Mouse (Mus musculus): ENCODE data around the gene Asah2. TPM values are rescaled to one million over a fixed set of nuclear protein-coding genes. Genes with fewer than 3 reads are reported as not detected.

Asah2 gene
- polyA plus RNA-seq, 1 experiment from 2014 or later: 2.4 TPM

DNA sequence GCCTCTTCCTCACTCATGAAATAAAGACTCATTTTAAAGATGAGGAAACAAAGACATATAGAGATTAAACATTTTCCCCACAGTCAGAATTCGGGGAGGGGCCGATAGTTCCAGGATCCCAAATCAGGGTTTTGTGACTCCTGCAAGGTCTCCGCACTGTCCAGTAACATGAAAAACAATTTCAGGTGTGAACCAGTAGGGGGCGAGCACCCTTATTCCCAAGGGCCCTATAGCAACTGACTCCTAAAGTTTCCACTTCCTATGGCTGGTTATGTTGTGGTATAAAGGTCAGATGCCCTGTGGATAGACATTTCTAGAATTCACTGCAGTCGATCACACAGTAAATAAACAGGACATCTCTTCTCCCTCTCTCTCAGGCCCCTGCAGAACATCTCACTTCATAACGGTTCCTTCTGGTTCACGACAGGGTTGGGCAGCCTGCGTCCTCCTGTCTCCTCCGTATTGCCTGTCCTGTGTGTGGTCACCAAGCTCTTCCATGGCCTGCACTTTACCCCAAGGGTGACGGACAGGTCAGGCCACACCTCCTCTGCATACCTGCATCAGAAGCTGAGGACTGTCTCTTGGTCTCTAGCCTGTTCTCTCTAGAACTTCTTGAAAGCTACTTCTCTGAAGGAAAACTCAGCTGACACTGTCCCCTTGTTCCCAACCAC lies 19.3 kb upstream of the Asah2 start:
- H3K9ac ChIP-seq: no peak overlapping the region
- 72% methylated on average over 10 of the region's 10 CpGs for WGBS
- H3K4me1 ChIP-seq (replicated peaks): no peaks in the 10 kb centered on the region
- H3K4me2 ChIP-seq: no peak overlapping the region
- no peak overlapping the region for H3K27ac ChIP-seq
- peaks cover 7% of the 10 kb centered on the region; the same call in 1 of the 2 replicates for H3K36me3 ChIP-seq
- no peaks in the 10 kb centered on the region for H3K9me3 ChIP-seq (replicated peaks)
- no peaks in the 10 kb centered on the region for H3K27me3 ChIP-seq
- ATAC-seq (replicated peaks; ENCODE audit: insufficient number of reproducible peaks, insufficient read depth, low FRiP score, low read depth): no peak
- no peak overlapping the region for H3K4me3 ChIP-seq

DNA sequence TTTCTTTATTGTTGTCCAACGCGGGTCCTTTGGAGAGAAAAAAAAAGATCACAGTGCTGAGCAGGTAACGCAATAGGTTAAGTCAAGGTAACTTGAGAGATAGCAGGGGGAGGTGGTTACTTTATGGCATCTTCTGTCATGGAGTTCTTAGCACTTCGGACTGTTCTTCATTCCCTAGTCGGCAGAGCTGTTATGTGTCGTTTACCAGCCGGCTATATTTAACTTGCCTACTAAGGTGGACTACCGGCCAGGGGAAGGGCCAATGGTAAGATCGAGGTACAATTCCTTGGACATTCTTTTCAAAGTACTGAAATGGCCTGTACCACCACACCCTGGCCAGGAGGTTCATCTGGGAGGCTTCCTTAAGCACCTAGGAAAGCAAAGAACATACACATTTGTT lies 16.1 kb upstream of the Asah2 start:
- no peaks in the 10 kb centered on the region for H3K4me1 ChIP-seq (replicated peaks)
- no peak overlapping the region for H3K4me2 ChIP-seq
- ATAC-seq (replicated peaks; ENCODE audit: insufficient number of reproducible peaks, insufficient read depth, low FRiP score, low read depth): no peak
- no peak overlapping the region for H3K4me3 ChIP-seq
- H3K27me3 ChIP-seq: no peaks in the 10 kb centered on the region
- 76% methylated on average over 9 of the region's 9 CpGs for WGBS
- H3K9ac ChIP-seq: no peak overlapping the region
- no peak overlapping the region for H3K27ac ChIP-seq
- H3K36me3 ChIP-seq: peaks cover 14% of the 10 kb centered on the region; the same call in 1 of the 2 replicates
- no peaks in the 10 kb centered on the region for H3K9me3 ChIP-seq (replicated peaks)

DNA sequence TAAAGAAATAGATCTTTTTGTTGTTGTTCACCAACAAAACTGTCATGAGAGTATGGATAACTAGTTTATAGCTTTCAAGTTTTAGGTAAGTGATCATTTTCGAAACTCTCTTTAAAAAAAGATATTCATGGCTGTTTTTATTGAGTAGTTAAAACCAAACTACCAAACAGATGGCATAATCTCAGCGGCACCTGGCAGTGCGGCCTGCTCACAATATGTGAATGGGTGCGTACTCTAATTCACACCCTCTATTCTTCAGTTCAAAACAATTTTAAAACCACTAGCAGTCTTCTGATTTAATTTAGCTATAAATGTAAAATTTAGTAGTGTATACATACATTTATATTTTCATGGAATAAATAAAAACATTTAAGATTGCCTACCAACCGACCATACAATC lies 15.2 kb upstream of the Asah2 start:
- Histone ChIP-seq H3K9ac (no peak overlapping the region), H3K27me3 (no peaks in the 10 kb centered on the region), H3K9me3 (replicated peaks) (no peaks in the 10 kb centered on the region), H3K4me3 (no peak overlapping the region), H3K36me3 (peaks cover 14% of the 10 kb centered on the region; the same call in 1 of the 2 replicates), H3K27ac (no peak overlapping the region), H3K4me1 (replicated peaks) (no peaks in the 10 kb centered on the region), H3K4me2 (no peak overlapping the region)
- 94% methylated on average over 5 of the region's 5 CpGs for WGBS
- ATAC-seq (replicated peaks; ENCODE audit: insufficient number of reproducible peaks, insufficient read depth, low FRiP score, low read depth): no peak

DNA sequence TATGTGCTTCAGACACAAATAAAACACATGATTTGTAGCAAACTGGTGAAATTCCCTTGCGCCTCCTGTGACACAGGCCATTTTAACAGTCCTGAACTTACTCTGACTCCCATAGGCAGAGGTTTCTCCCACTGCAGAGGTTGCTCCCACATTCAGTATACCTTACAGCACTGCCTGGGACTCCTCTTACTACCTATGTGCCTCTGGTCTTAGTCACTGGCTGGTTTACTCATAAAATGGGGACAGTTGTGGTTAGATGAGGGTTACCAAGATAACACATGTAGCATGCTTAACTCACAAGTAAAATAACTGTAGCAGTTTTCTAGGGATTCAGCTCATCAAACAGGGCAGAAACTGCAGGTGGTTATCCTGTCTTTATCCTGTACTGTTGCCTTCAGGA lies 12.8 kb upstream of the Asah2 start:
- Histone ChIP-seq H3K27ac (no peak overlapping the region), H3K36me3 (peaks cover 14% of the 10 kb centered on the region; the same call in 1 of the 2 replicates), H3K4me1 (replicated peaks) (no peaks in the 10 kb centered on the region), H3K4me3 (no peak overlapping the region), H3K4me2 (no peak overlapping the region), H3K9me3 (replicated peaks) (no peaks in the 10 kb centered on the region), H3K9ac (no peak overlapping the region), H3K27me3 (no peaks in the 10 kb centered on the region)
- ATAC-seq (replicated peaks; ENCODE audit: insufficient number of reproducible peaks, insufficient read depth, low FRiP score, low read depth): no peak
- WGBS: 96% methylated on average over 1 of the region's 1 CpGs

DNA sequence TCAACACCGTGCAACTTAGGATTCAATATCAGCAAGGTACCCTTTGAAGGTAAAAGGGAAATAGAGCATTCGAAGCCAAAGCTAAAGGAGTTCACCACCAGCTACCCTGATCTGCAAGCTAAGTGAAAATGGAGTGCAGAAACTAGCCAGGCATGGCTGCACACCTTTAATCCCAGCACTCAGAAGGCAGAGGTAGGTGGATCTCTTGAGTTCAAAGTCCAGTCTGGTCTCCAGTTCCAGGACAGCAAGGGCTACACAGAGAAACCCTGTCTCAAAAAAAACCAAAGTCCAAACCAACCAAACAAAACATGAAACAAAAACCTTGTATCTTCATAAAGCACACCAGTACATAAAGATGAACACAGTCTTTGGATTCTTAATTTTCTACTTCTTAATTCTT lies 11.7 kb upstream of the Asah2 start:
- no peaks in the 10 kb centered on the region for H3K4me1 ChIP-seq (replicated peaks)
- H3K27me3 ChIP-seq: no peaks in the 10 kb centered on the region
- H3K36me3 ChIP-seq: peaks cover 11% of the 10 kb centered on the region; the same call in 1 of the 2 replicates
- H3K4me2 ChIP-seq: no peak overlapping the region
- H3K27ac ChIP-seq: no peak overlapping the region
- no peak overlapping the region for H3K4me3 ChIP-seq
- 88% methylated on average over 2 of the region's 2 CpGs for WGBS
- H3K9ac ChIP-seq: no peak overlapping the region
- ATAC-seq (replicated peaks; ENCODE audit: insufficient number of reproducible peaks, insufficient read depth, low FRiP score, low read depth): no peak
- H3K9me3 ChIP-seq (replicated peaks): no peaks in the 10 kb centered on the region

DNA sequence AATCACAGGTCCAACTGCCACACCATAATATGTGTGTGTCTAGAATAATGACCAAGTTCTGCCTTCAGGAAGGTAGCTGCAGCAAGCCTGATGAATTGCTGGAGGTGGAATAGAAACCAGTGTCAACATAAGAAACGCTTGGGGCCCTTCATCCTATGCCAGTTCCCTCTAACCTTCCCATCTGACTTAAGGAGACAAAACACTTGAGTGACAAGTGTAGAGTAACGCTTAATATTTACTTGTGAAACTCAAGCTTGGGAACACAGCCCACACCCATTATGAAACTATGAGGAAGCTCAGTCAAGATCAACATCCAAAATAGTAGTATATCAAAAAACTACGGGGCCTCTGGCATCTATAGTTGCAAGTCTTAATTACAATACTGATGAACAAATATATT lies 10.5 kb upstream of the Asah2 start:
- Histone ChIP-seq H3K36me3 (peaks cover 8% of the 10 kb centered on the region; the same call in 1 of the 2 replicates), H3K4me1 (replicated peaks) (no peaks in the 10 kb centered on the region), H3K4me3 (no peak overlapping the region), H3K27ac (no peak overlapping the region), H3K9me3 (replicated peaks) (no peaks in the 10 kb centered on the region), H3K4me2 (no peak overlapping the region), H3K27me3 (no peaks in the 10 kb centered on the region), H3K9ac (no peak overlapping the region)
- 85% methylated on average over 3 of the region's 3 CpGs for WGBS
- no peak for ATAC-seq (replicated peaks; ENCODE audit: insufficient number of reproducible peaks, insufficient read depth, low FRiP score, low read depth)

DNA sequence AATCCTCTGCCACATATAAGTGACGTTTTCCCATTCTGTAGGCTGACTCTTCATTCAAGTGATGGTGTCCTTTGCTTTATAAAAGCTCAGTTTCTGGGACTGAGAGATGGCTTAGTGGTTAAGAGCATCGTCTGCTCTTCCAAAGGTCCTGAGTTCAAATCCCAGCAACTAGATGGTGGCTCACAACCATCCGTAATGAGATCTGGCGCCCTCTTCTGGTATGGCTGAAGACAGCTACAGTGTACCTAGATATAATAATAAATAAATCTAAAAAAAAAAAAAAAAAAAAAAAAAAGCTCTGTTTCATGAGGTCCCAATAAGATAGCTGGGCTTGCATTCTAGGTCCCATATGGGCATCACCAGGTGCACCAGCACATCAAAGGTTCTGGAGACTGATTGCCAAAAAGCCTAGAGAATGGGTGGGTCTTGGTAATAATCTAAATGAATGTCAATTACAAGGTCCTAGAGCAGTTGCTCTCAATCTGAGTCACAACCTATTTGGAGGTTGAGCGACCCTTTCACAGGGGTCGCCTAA lies 9.5 kb upstream of the Asah2 start:
- peaks cover 8% of the 10 kb centered on the region; the same call in 1 of the 2 replicates for H3K36me3 ChIP-seq
- H3K9ac ChIP-seq: no peak overlapping the region
- no peak overlapping the region for H3K4me2 ChIP-seq
- no peak overlapping the region for H3K27ac ChIP-seq
- no peak overlapping the region for H3K4me3 ChIP-seq
- H3K9me3 ChIP-seq (replicated peaks): no peaks in the 10 kb centered on the region
- no peaks in the 10 kb centered on the region for H3K27me3 ChIP-seq
- H3K4me1 ChIP-seq (replicated peaks): no peaks in the 10 kb centered on the region
- no peak for ATAC-seq (replicated peaks; ENCODE audit: insufficient number of reproducible peaks, insufficient read depth, low FRiP score, low read depth)
- WGBS: 81% methylated on average over 6 of the region's 6 CpGs

DNA sequence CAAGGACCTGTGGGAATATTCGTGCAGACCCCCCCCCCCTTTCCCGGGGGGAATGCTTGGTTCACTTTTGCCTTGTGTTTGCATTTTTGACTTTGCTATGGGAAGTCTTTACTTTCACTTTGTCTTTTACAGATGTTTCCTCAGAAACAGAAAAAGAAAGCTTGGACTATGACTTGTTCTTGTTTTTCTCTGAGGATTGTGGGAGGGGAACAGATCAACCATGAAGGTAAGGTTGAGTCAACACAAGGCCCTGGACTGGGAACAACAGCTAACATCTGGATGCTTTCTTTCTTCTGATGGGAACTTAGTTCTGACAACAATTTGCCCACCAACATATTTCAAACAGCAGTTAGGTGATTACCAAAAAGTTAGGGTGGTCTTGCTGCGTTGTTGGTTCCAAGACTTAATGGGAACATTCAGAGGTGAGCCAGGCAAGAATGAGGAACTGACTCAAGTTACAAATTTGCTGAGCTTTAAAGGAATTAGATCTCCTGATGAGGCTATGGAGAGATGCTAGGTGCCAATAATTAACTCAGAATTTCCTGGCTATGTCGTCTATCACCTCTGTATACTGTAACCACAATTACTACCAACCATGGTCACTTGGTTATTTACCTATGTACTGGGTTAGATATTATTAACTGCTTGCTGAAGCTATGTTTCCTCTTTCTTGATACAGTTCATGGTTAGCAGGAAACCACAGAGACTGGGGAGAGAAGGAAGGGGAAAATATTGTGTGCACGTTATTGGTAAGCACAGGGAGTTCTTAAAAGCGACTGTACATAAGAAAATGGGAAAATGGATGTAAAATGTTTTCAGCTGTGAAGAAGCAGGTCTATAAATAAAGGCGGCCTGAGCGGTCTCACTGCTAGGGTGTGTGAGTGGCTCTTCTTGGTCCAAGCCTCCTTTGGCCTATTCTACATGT lies 4.1 kb upstream of the Asah2 start:
- H3K36me3 ChIP-seq: no peaks in the 10 kb centered on the region
- no peak overlapping the region for H3K9ac ChIP-seq
- ATAC-seq (replicated peaks; ENCODE audit: insufficient number of reproducible peaks, insufficient read depth, low FRiP score, low read depth): no peak
- peaks cover 13% of the 10 kb centered on the region for H3K4me1 ChIP-seq (replicated peaks)
- H3K4me2 ChIP-seq: no peak overlapping the region
- no peaks in the 10 kb centered on the region for H3K27me3 ChIP-seq
- WGBS: 70% methylated on average over 8 of the region's 8 CpGs
- no peak overlapping the region for H3K4me3 ChIP-seq
- no peak overlapping the region for H3K27ac ChIP-seq
- H3K9me3 ChIP-seq (replicated peaks): no peaks in the 10 kb centered on the region

DNA sequence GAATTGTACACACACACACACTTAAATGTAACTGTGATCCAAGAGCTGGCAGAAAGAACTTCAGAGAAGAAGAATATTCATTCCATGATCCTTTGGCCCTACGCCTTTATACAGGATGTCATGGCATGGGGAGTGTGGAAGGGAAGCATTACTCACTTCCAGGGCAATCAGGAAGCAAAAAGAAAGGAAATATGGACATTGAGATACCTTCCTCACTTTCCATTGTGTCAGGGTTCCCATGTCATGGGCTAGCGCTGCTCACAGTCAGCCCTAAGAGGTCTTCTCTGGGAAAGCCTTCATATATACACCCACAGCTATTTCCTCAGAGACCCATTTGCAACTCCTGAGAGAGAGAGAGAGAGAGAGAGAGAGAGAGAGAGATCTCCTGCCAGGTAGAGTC lies 1.3 kb downstream of the Asah2 start:
- Histone ChIP-seq H3K4me3 (peak overlapping the region; percentile 71), H3K4me1 (replicated peaks) (peaks cover 27% of the 10 kb centered on the region), H3K9ac (no peak overlapping the region), H3K9me3 (replicated peaks) (no peaks in the 10 kb centered on the region), H3K27ac (peak overlapping the region; percentile 98), H3K36me3 (no peaks in the 10 kb centered on the region), H3K4me2 (peak overlapping the region; percentile 59), H3K27me3 (no peaks in the 10 kb centered on the region)
- WGBS: 72% methylated on average over 2 of the region's 2 CpGs
- ATAC-seq (replicated peaks; ENCODE audit: insufficient number of reproducible peaks, insufficient read depth, low FRiP score, low read depth): peak; percentile 56

DNA sequence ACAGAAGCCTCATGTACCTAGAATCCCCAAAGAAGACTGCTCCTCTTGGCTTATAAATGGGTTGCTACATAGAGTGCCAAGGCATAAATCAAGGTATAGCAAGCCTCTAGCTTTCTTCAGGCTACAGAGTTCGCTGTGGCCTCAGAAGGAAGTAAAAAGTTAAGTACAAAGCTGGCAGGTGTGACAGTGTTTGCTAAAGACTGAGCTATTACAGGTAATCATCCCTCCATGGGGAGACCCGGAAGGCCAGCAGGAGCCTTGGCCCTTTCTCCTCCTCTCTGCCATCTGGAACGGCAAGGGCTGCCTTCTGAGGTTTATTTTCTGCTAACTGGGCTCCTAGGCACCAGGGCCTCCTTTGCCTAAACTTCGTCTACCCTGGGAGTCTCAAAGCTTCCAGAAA lies 3.8 kb downstream of the Asah2 start:
- no peak overlapping the region for H3K9ac ChIP-seq
- H3K36me3 ChIP-seq: no peaks in the 10 kb centered on the region
- 74% methylated on average over 4 of the region's 4 CpGs for WGBS

DNA sequence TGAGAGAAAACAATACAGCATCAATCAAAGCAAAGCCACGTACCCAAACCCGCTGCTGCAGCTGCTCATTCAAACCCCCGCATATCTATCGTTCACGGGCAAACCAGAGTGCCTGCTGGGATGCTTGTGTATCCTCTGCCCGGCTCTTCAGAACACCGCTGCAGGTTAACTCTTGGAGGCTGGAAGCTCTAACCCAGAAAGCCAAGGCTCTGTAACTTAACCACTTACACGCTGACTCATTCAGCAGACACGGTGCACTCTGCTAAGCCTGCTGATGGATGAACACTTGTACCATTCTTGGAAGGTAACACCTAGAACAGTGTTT lies 5.1 kb downstream of the Asah2 start:
- Histone ChIP-seq H3K27me3 (no peaks in the 10 kb centered on the region), H3K36me3 (no peaks in the 10 kb centered on the region), H3K9ac (no peak overlapping the region), H3K9me3 (replicated peaks) (no peaks in the 10 kb centered on the region), H3K4me2 (peak overlapping the region; percentile 42), H3K27ac (no peak overlapping the region), H3K4me3 (peak overlapping the region; percentile 19), H3K4me1 (replicated peaks) (peaks cover 17% of the 10 kb centered on the region; the same call in 1 of the 2 replicates)
- WGBS: 18% methylated on average over 9 of the region's 9 CpGs
- no peak for ATAC-seq (replicated peaks; ENCODE audit: insufficient number of reproducible peaks, insufficient read depth, low FRiP score, low read depth)

More for the DNA sequence above, 3.8 kb downstream of the Asah2 start:
- peaks cover 17% of the 10 kb centered on the region; the same call in 1 of the 2 replicates for H3K4me1 ChIP-seq (replicated peaks)
- no peak overlapping the region for H3K4me3 ChIP-seq
- H3K4me2 ChIP-seq: no peak overlapping the region
- no peaks in the 10 kb centered on the region for H3K27me3 ChIP-seq
- ATAC-seq (replicated peaks; ENCODE audit: insufficient number of reproducible peaks, insufficient read depth, low FRiP score, low read depth): no peak
- no peak overlapping the region for H3K27ac ChIP-seq
- no peaks in the 10 kb centered on the region for H3K9me3 ChIP-seq (replicated peaks)

Data from heart, embryonic 15.5 days (tissue).